8 mouse cellular contexts compared by ENCODE assay signal in the genomic region with DNA sequence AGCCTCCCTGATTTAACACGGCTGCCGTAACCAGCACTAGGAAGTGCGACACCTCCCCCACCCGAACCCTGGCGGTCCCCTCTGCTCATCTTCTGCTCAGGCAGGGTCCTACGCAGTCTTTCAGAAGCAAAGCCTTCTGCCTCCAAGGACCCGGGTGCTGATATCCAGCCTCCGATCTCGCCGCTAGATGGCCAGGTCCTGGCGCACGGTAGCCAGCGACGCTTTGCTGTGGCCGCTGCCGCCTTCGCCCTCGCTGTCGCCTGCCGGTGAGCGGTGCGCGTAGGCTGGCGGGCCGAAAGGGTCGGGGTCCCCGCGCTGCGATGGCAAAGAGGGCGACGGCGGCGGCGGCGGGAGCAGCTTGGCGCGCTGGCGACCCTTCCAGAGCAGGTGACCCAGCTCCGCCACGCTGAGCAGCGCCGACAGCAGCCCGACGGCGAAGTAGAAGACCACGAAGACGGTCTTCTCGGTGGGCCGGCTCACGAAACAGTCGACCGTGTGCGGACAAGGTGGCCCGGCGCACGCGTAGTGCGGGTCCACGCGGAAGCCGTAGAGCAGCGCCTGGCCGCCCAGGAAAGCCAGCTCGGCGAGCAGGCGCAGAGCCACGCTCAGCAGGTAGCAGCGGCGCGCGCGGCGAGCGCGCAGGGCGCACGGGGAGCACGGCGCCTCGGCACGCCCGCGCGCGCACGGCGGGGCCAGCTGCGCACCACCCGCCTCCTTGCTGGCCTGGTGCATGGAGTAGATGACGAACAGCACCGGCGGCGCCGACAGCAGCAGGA. TPM values are rescaled to one million over a fixed set of nuclear protein-coding genes. Genes with fewer than 3 reads are reported as not detected.
DNase-seq lines count a peak whose midpoint lies in the region; ATAC-seq and TF ChIP-seq lines count a peak whose summit lies in the region.

No protein-coding gene starts in this region.

- peak; percentile 51; the same call in 1 of the 2 replicates for TF ChIP-seq CTCF in spleen, adult 2 months (IDR thresholded peaks at IDR 0.05; ENCODE audit: extremely low read depth, insufficient read depth, insufficient read length, insufficient replicate concordance)

- peak overlapping the region; percentile 54 for H3K4me3 ChIP-seq in spleen, adult 2 months (ENCODE audit: extremely low read depth, insufficient read depth, insufficient read length)
- peak overlapping the region; percentile 50 for H3K4me3 ChIP-seq in forebrain, embryonic 15.5 days
- H3K4me3 ChIP-seq in intestine, embryonic 15.5 days (replicated peaks), result peak overlapping the region; percentile 56

- peaks cover 2% of the 10 kb centered on the region; the same call in 1 of the 2 replicates for H3K27me3 ChIP-seq in spleen, adult 2 months (ENCODE audit: control insufficient read depth, insufficient read depth, low read length)
- H3K27me3 ChIP-seq in forebrain, embryonic 15.5 days, result peaks cover 7% of the 10 kb centered on the region
- no peaks in the 10 kb centered on the region for H3K27me3 ChIP-seq in intestine, embryonic 15.5 days (replicated peaks)

- ATAC-seq in cerebellum, adult (ENCODE audit: insufficient number of reproducible peaks, low FRiP score, low TSS enrichment), result peak; percentile 62; the same call in 1 of the 2 replicates
- peak; percentile 72 for ATAC-seq in forebrain, embryonic 15.5 days (replicated peaks)
- ATAC-seq in intestine, embryonic 15.5 days, result peak; percentile 84
- 0 out of 2 replicates have a peak, but pooled peaks have one; percentile 29 for ATAC-seq in monocyte, adult 5-6 weeks (replicated peaks; ENCODE audit: insufficient number of reproducible peaks, low FRiP score, low TSS enrichment, poor library complexity, severe bottlenecking)

- peak overlapping the region; percentile 78 for H3K4me2 ChIP-seq in forebrain, embryonic 15.5 days (replicated peaks)
- H3K4me2 ChIP-seq in intestine, embryonic 15.5 days (replicated peaks), result peak overlapping the region; percentile 100

- H3K9me3 ChIP-seq in forebrain, embryonic 15.5 days, result no peaks in the 10 kb centered on the region
- no peaks in the 10 kb centered on the region for H3K9me3 ChIP-seq in intestine, embryonic 15.5 days

- no peak overlapping the region for H3K27ac ChIP-seq in spleen, adult 2 months (ENCODE audit: insufficient read depth, low read length)
- peak overlapping the region; percentile 83 for H3K27ac ChIP-seq in forebrain, embryonic 15.5 days (replicated peaks)
- H3K27ac ChIP-seq in intestine, embryonic 15.5 days, result peak overlapping the region; percentile 44; the same call in 1 of the 2 replicates

- H3K36me3 ChIP-seq in spleen, adult 2 months (ENCODE audit: control insufficient read depth, insufficient read depth, low read length), result no peaks in the 10 kb centered on the region
- no peaks in the 10 kb centered on the region for H3K36me3 ChIP-seq in forebrain, embryonic 15.5 days
- H3K36me3 ChIP-seq in intestine, embryonic 15.5 days, result no peaks in the 10 kb centered on the region

- WGBS in spleen, adult 2 months, result under 1% methylated on average over 94 of the region's 94 CpGs
- under 1% methylated on average over 94 of the region's 94 CpGs for WGBS in forebrain, embryonic 15.5 days
- under 1% methylated on average over 94 of the region's 94 CpGs for WGBS in intestine, embryonic 15.5 days

- H3K9ac ChIP-seq in forebrain, embryonic 15.5 days (replicated peaks), result peak overlapping the region; percentile 54
- H3K9ac ChIP-seq in intestine, embryonic 15.5 days, result peak overlapping the region; percentile 64

- TF ChIP-seq POLR2A in spleen, adult 2 months (IDR thresholded peaks at IDR 0.05; ENCODE audit: low read depth, low read length), result no peak

- no peaks in the 10 kb centered on the region; the same call in 1 of the 2 replicates for H3K4me1 ChIP-seq in spleen, adult 2 months (ENCODE audit: control insufficient read depth, insufficient read depth, insufficient read length)
- H3K4me1 ChIP-seq in forebrain, embryonic 15.5 days, result peaks cover 11% of the 10 kb centered on the region
- 0 out of 2 replicates have a peak, but pooled peaks cover 13% of the 10 kb centered on the region for H3K4me1 ChIP-seq in intestine, embryonic 15.5 days (replicated peaks)

- no peak for DNase-seq in spleen, adult 2 months (ENCODE audit: low read depth in 1 of 2, low spot score in 2 of 2)
- no peak for DNase-seq in spleen, postnatal 36 days (ENCODE audit: low spot score in 2 of 2)
- DNase-seq in liver, result peak; percentile 46
- peak; percentile 69 for DNase-seq in yolk sac, embryonic 10.5 days (ENCODE audit: low spot score)

RNA-seq across cellular contexts. Expression of a gene that starts 0.6 kb away (rescaled TPM):
- polyA plus RNA-seq in spleen, adult 2 months (2012; rRNA removed), result 0.56 and 0.67 TPM in 2 replicates
- polyA plus RNA-seq in forebrain, embryonic 15.5 days (2015; fragmentation: Nextera tagmentation; extraction: Ambion mirVana), result 0.62 and 0.84 TPM in 2 replicates
- polyA plus RNA-seq in intestine, embryonic 15.5 days (2015; fragmentation: Nextera tagmentation; extraction: Ambion mirVana), result 0.20 and 0.35 TPM in 2 replicates
- total RNA-seq in monocyte, adult 5-6 weeks (2017), result not detected in 3 replicates

RNA-seq across cellular contexts. Expression of a gene that starts 41.8 kb away (rescaled TPM):
- polyA plus RNA-seq in spleen, adult 2 months (2012; rRNA removed), result 5.4 and 5.9 TPM in 2 replicates
- 126 and 141 TPM in 2 replicates for polyA plus RNA-seq in forebrain, embryonic 15.5 days (2015; fragmentation: Nextera tagmentation; extraction: Ambion mirVana)
- polyA plus RNA-seq in intestine, embryonic 15.5 days (2015; fragmentation: Nextera tagmentation; extraction: Ambion mirVana), result 183 and 194 TPM in 2 replicates
- 14.1 to 26.1 TPM (median 15.5 TPM) in 3 replicates for total RNA-seq in monocyte, adult 5-6 weeks (2017)

RNA-seq across cellular contexts. Expression of a gene that starts 54.6 kb away (rescaled TPM):
- 37.0 and 48.8 TPM in 2 replicates for polyA plus RNA-seq in spleen, adult 2 months (2012; rRNA removed)
- polyA plus RNA-seq in forebrain, embryonic 15.5 days (2015; fragmentation: Nextera tagmentation; extraction: Ambion mirVana), result 9.2 and 9.9 TPM in 2 replicates
- 30.7 and 31.5 TPM in 2 replicates for polyA plus RNA-seq in intestine, embryonic 15.5 days (2015; fragmentation: Nextera tagmentation; extraction: Ambion mirVana)
- total RNA-seq in monocyte, adult 5-6 weeks (2017), result 61.0 to 76.9 TPM (median 62.9 TPM) in 3 replicates

RNA-seq across cellular contexts. Expression of a gene that starts 58.9 kb away (rescaled TPM):
- 274 and 328 TPM in 2 replicates for polyA plus RNA-seq in spleen, adult 2 months (2012; rRNA removed)
- 138 and 142 TPM in 2 replicates for polyA plus RNA-seq in forebrain, embryonic 15.5 days (2015; fragmentation: Nextera tagmentation; extraction: Ambion mirVana)
- polyA plus RNA-seq in intestine, embryonic 15.5 days (2015; fragmentation: Nextera tagmentation; extraction: Ambion mirVana), result 426 and 441 TPM in 2 replicates
- 0.43 to 5.5 TPM (median 1.2 TPM) in 3 replicates for total RNA-seq in monocyte, adult 5-6 weeks (2017)

Comparison
In these comparisons a context has a peak if more than half of its experiments do, and no peak if none do; other contexts are left out.
1. DNase-seq: peak in liver (single experiment) and yolk sac, embryonic 10.5 days (single experiment); none in spleen, adult 2 months (0 of 2) and spleen, postnatal 36 days (0 of 2).
2. ATAC-seq: peak in every context shown above with its lines; median percentile 84 in intestine, embryonic 15.5 days; 72 in forebrain, embryonic 15.5 days; 62 in cerebellum, adult; 29 in monocyte, adult 5-6 weeks.
3. RNA of a gene that starts 41.8 kb away (polyA plus RNA-seq): 183 to 194 TPM in intestine, embryonic 15.5 days and 126 to 141 TPM in forebrain, embryonic 15.5 days; 5.4 to 5.9 TPM in spleen, adult 2 months; every median in the first group is over 10 times any median in the second.
4. Peak in every context shown above with its lines, with median percentiles within 50 percentile points of each other: H3K4me3 ChIP-seq.